Mouse (Mus musculus) layer of hippocampus, adult 9-10 months (tissue): ENCODE data around the gene Tdp1.

Source experiments
- DNase-seq: peaks from one replicate; pipeline ENCODE4 v3.0.0; 2022; ENCODE audit warnings: low spot score

Tdp1 gene

GRCm38 (mm10) chr12:99884269-99885261 is at the start of gene Tdp1, which contains the start of gene Efcab11:
Tdp1 (plus strand) TSS chr12:99884517.
Efcab11 (minus strand) TSS chr12:99884439.
- peak; percentile 43 for DNase-seq

GRCm38 (mm10) chr12:99836404-99837131 is 47.7 kb upstream of the Tdp1 start:
- DNase-seq, result peak; percentile 30

GRCm38 (mm10) chr12:99837528-99837927 is 46.8 kb upstream of the Tdp1 start:
- DNase-seq, result no peak

GRCm38 (mm10) chr12:99838109-99838508 is 46.2 kb upstream of the Tdp1 start:
- DNase-seq, result no peak

GRCm38 (mm10) chr12:99838703-99839102 is 45.6 kb upstream of the Tdp1 start:
- peak; percentile 21 for DNase-seq

GRCm38 (mm10) chr12:99844951-99845350 is 39.4 kb upstream of the Tdp1 start:
- DNase-seq, result no peak

GRCm38 (mm10) chr12:99849996-99850395 is 34.3 kb upstream of the Tdp1 start:
- DNase-seq, result no peak

GRCm38 (mm10) chr12:99853323-99854258 is 30.7 kb upstream of the Tdp1 start:
- DNase-seq, result no peak

GRCm38 (mm10) chr12:99856011-99856410 is 28.3 kb upstream of the Tdp1 start:
- no peak for DNase-seq

- no peak for DNase-seq
Measured at GRCm38 (mm10) chr12:99858664-99859063, 25.7 kb upstream of the Tdp1 start.

GRCm38 (mm10) chr12:99859391-99860100 is 24.8 kb upstream of the Tdp1 start:
- DNase-seq, result no peak

- DNase-seq, result no peak
Measured at GRCm38 (mm10) chr12:99860981-99861380, 23.3 kb upstream of the Tdp1 start.

- DNase-seq, result no peak
Measured at GRCm38 (mm10) chr12:99864613-99865012, 19.7 kb upstream of the Tdp1 start.

- no peak for DNase-seq
Measured at GRCm38 (mm10) chr12:99868821-99869220, 15.5 kb upstream of the Tdp1 start.

GRCm38 (mm10) chr12:99873443-99873842 is 10.9 kb upstream of the Tdp1 start:
- no peak for DNase-seq

GRCm38 (mm10) chr12:99874609-99875008 is 9.7 kb upstream of the Tdp1 start:
- DNase-seq, result no peak

GRCm38 (mm10) chr12:99883000-99883712 is 1.2 kb upstream of the Tdp1 start:
- peak; percentile 50 for DNase-seq

- DNase-seq, result no peak
Measured at GRCm38 (mm10) chr12:99883713-99884105, 608 bp upstream of the Tdp1 start.

GRCm38 (mm10) chr12:99885282-99885901 is 1.1 kb downstream of the Tdp1 start:
- no peak for DNase-seq

- DNase-seq, result no peak
Measured at GRCm38 (mm10) chr12:99897846-99898245, 13.5 kb downstream of the Tdp1 start.
